Mouse (Mus musculus) olfactory bulb, adult 2 months (tissue): ENCODE data around the gene Cyp2c39. TPM values are rescaled to one million over a fixed set of nuclear protein-coding genes. Genes with fewer than 3 reads are reported as not detected.
"Not testable (repeated sequence)": the region's sequence is repeated elsewhere in the genome, so short reads cannot be mapped to it uniquely, and the experiment has no call there.

Source experiments
- H3K27ac ChIP-seq: fragments of 200-500 bp; 2 replicates; pipeline ENCODE4 v1.5.1; 2012; ENCODE audit warnings: low read depth, low read length; ENCODE audit not compliant: insufficient read depth
- H3K4me1 ChIP-seq: fragments of 200-500 bp; 2 replicates; pipeline ENCODE4 v1.6.1; 2012; ENCODE audit warnings: low read length; ENCODE audit not compliant: control insufficient read depth, insufficient read depth
- H3K4me3 ChIP-seq: fragments of 200-500 bp; 2 replicates; pipeline ENCODE4 v1.5.1; 2012; ENCODE audit warnings: mild to moderate bottlenecking, low read depth, low read length, moderate library complexity; ENCODE audit not compliant: insufficient read depth
- CTCF ChIP-seq: fragments of 200-500 bp; IDR thresholded peaks from 2 replicates; pipeline ENCODE4 v1.5.1; 2012; ENCODE audit warnings: low read depth, mild to moderate bottlenecking, low read length, moderate library complexity; ENCODE audit not compliant: insufficient read depth
- POLR2A ChIP-seq: fragments of 200-500 bp; IDR thresholded peaks from 2 replicates; pipeline ENCODE4 v1.6.1; 2012; ENCODE audit warnings: mild to moderate bottlenecking, low read depth, low read length, moderate library complexity; ENCODE audit not compliant: insufficient read depth
- WGBS: fragments of 180-500 bp; shearing (Covaris S2); methylation state at CpG from one replicate; pipeline ENCODE4 v1.1.7; 2018; 5-methylcytosine and 5-hydroxymethylcytosine counted together
- polyA plus RNA-seq: library from polyadenylated mRNA; stranded (reverse); fragments of >200 nt; gene quantifications from 2 replicates; pipeline ENCODE4 v1.2.4, GENCODE M21; 2012; ENCODE audit warnings: low replicate concordance; ENCODE audit not compliant: missing spikeins, insufficient read depth, insufficient read length

Gene Cyp2c39
- not detected in 2 replicates for polyA plus RNA-seq

- WGBS = 80% methylated on average over 4 of the region's 4 CpGs
- Histone ChIP-seq H3K4me1 (no peaks in the 10 kb centered on the region), H3K27ac (no peak within 1 kb of the TSS), H3K4me3 (no peak within 1 kb of the TSS)
- TF ChIP-seq CTCF (no peak), POLR2A (no peak)
These were observed at the start of gene Cyp2c39 for GRCm38 (mm10) chr19:39510534-39510933. TSS of gene Cyp2c39 (plus strand) at chr19:39510862.

GRCm38 (mm10) chr19:39462941-39463340 lies 47.7 kb upstream of the Cyp2c39 start, which contains the start of gene Cyp2c38:
TSS of gene Cyp2c38 (minus strand) at chr19:39463075.
- H3K27ac ChIP-seq = no peak within 1 kb of the TSS
- TF ChIP-seq POLR2A (no peak), CTCF (no peak)
- whole genome bisulfite sequencing = 85% methylated on average over 1 of the region's 1 CpGs
- H3K4me3 ChIP-seq = no peak within 1 kb of the TSS
- no peaks in the 10 kb centered on the region for H3K4me1 ChIP-seq

GRCm38 (mm10) chr19:39463923-39464322 lies 46.7 kb upstream of the Cyp2c39 start:
- Histone ChIP-seq H3K4me3 (no peak overlapping the region), H3K27ac (no peak overlapping the region), H3K4me1 (no peaks in the 10 kb centered on the region)
- TF ChIP-seq POLR2A = no peak
- no peak for TF ChIP-seq CTCF

- H3K27ac ChIP-seq, H3K4me1 ChIP-seq, H3K4me3 ChIP-seq: not testable (repeated sequence)
- 88% methylated on average over 1 of the region's 1 CpGs for WGBS
These were observed 26.7 kb upstream of the Cyp2c39 start for GRCm38 (mm10) chr19:39483961-39484360.

GRCm38 (mm10) chr19:39506341-39506740 lies 4.3 kb upstream of the Cyp2c39 start:
- no peak for TF ChIP-seq CTCF
- TF ChIP-seq POLR2A = no peak
- H3K4me1 ChIP-seq = no peaks in the 10 kb centered on the region
- no peak overlapping the region for H3K27ac ChIP-seq
- no peak overlapping the region for H3K4me3 ChIP-seq

DNA sequence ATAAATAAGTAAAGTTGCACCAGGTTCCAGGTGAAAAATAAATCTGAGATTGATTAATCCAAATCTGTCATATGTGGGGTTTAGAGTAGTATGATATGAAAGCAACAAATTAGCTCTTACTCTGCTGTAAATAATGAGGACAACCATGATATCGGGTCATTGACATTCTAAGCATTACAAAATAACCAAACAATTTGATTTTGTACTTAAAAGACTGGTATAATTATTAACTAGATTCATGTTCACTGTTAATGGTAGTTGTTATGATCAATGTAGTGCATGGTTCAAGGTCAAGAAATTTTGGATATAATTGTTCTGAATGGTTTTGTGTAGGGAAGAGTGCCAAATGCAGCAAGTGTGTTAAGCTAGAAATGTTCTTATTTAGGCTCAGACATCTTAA lies 1.1 kb upstream of the Cyp2c39 start:
- WGBS = 65% methylated on average over 1 of the region's 1 CpGs
- Histone ChIP-seq H3K4me3 (no peak overlapping the region), H3K27ac (no peak overlapping the region), H3K4me1 (no peaks in the 10 kb centered on the region)
- no peak for TF ChIP-seq POLR2A

Other genes with a start within 250 kb of the Cyp2c39 start
- gene Cyp2c29, start 241.5 kb upstream of the Cyp2c39 start, polyA plus RNA-seq = not detected in 2 replicates
- not detected in 2 replicates for gene Cyp2c38, start 47.8 kb upstream of the Cyp2c39 start, polyA plus RNA-seq
- gene Cyp2c67, start 138.2 kb downstream of the Cyp2c39 start, polyA plus RNA-seq = not detected in 2 replicates
- gene Cyp2c68, start 230.2 kb downstream of the Cyp2c39 start, polyA plus RNA-seq = not detected in 2 replicates